Mouse (Mus musculus): ENCODE measurements around the gene Fzr1. TPM values are rescaled to one million over a fixed set of nuclear protein-coding genes. Genes with fewer than 3 reads are reported as not detected.

Fzr1 gene
- polyA plus RNA-seq, 1 experiment from 2014 or later = 98.8 TPM

GRCm38 (mm10) chr10:81346453-81347067 is 31.8 kb downstream of the Fzr1 start:
- Histone ChIP-seq H3K4me2 (replicated peaks) (peak overlapping the region; percentile 41), H3K9me3 (replicated peaks) (no peaks in the 10 kb centered on the region), H3K9ac (no peak overlapping the region), H3K27me3 (peaks cover 33% of the 10 kb centered on the region), H3K36me3 (peaks cover 13% of the 10 kb centered on the region), H3K27ac (replicated peaks) (0 out of 2 replicates have a peak overlapping the region, but pooled peaks have one; percentile 23), H3K4me1 (peaks cover 47% of the 10 kb centered on the region), H3K4me3 (replicated peaks) (peak overlapping the region; percentile 24)
- ATAC-seq (ENCODE audit: insufficient number of reproducible peaks, low FRiP score, low TSS enrichment, low read depth) = no peak
- WGBS = 14% methylated on average over 55 of the region's 55 CpGs

GRCm38 (mm10) chr10:81345162-81345534 is 33.2 kb downstream of the Fzr1 start:
- Histone ChIP-seq H3K27me3 (peaks cover 44% of the 10 kb centered on the region), H3K4me1 (peaks cover 47% of the 10 kb centered on the region), H3K4me3 (replicated peaks) (no peak overlapping the region), H3K36me3 (peaks cover 13% of the 10 kb centered on the region), H3K9ac (no peak overlapping the region), H3K9me3 (replicated peaks) (no peaks in the 10 kb centered on the region), H3K27ac (replicated peaks) (no peak overlapping the region), H3K4me2 (replicated peaks) (no peak overlapping the region)
- no peak for ATAC-seq (ENCODE audit: insufficient number of reproducible peaks, low FRiP score, low TSS enrichment, low read depth)
- 77% methylated on average over 4 of the region's 4 CpGs for WGBS

GRCm38 (mm10) chr10:81344421-81345161 is 33.7 kb downstream of the Fzr1 start:
- no peak for ATAC-seq (ENCODE audit: insufficient number of reproducible peaks, low FRiP score, low TSS enrichment, low read depth)
- no peaks in the 10 kb centered on the region for H3K9me3 ChIP-seq (replicated peaks)
- H3K9ac ChIP-seq = no peak overlapping the region
- H3K4me1 ChIP-seq = peaks cover 43% of the 10 kb centered on the region
- 49% methylated on average over 8 of the region's 8 CpGs for WGBS
- peaks cover 44% of the 10 kb centered on the region for H3K27me3 ChIP-seq
- H3K36me3 ChIP-seq = peaks cover 13% of the 10 kb centered on the region
- H3K4me3 ChIP-seq (replicated peaks) = no peak overlapping the region
- H3K4me2 ChIP-seq (replicated peaks) = no peak overlapping the region
- H3K27ac ChIP-seq (replicated peaks) = no peak overlapping the region

GRCm38 (mm10) chr10:81342686-81343505 is 35.4 kb downstream of the Fzr1 start, which contains the start of gene Gipc3:
Gene Gipc3, minus strand, starts transcription at chr10:81343266.
- Histone ChIP-seq H3K4me1 (peaks cover 29% of the 10 kb centered on the region), H3K9ac (peak within 1 kb of the TSS; percentile 24; the same call in 1 of the 2 replicates), H3K27me3 (peaks cover 51% of the 10 kb centered on the region), H3K27ac (replicated peaks) (no peak within 1 kb of the TSS), H3K4me2 (replicated peaks) (peak within 1 kb of the TSS; percentile 77), H3K4me3 (replicated peaks) (peak within 1 kb of the TSS; percentile 45), H3K9me3 (replicated peaks) (no peaks in the 10 kb centered on the region), H3K36me3 (peaks cover 12% of the 10 kb centered on the region)
- ATAC-seq (ENCODE audit: insufficient number of reproducible peaks, low FRiP score, low TSS enrichment, low read depth) = no peak
- 6% methylated on average over 57 of the region's 67 CpGs for WGBS

GRCm38 (mm10) chr10:81341333-81341949 is 36.9 kb downstream of the Fzr1 start:
- Histone ChIP-seq H3K9me3 (replicated peaks) (no peaks in the 10 kb centered on the region), H3K4me1 (peaks cover 20% of the 10 kb centered on the region), H3K4me2 (replicated peaks) (no peak overlapping the region), H3K4me3 (replicated peaks) (no peak overlapping the region), H3K27me3 (peaks cover 55% of the 10 kb centered on the region), H3K9ac (no peak overlapping the region), H3K36me3 (0 out of 2 replicates have a peak, but pooled peaks cover 5% of the 10 kb centered on the region), H3K27ac (replicated peaks) (no peak overlapping the region)
- no peak for ATAC-seq (ENCODE audit: insufficient number of reproducible peaks, low FRiP score, low TSS enrichment, low read depth)
- WGBS = 37% methylated on average over 16 of the region's 16 CpGs

- Histone ChIP-seq H3K9ac (no peak overlapping the region), H3K9me3 (replicated peaks) (no peaks in the 10 kb centered on the region), H3K4me3 (replicated peaks) (no peak overlapping the region), H3K4me2 (replicated peaks) (no peak overlapping the region), H3K36me3 (0 out of 2 replicates have a peak, but pooled peaks cover under 1% of the 10 kb centered on the region), H3K4me1 (peaks cover 25% of the 10 kb centered on the region), H3K27me3 (peaks cover 55% of the 10 kb centered on the region), H3K27ac (replicated peaks) (no peak overlapping the region)
- 35% methylated on average over 17 of the region's 17 CpGs for WGBS
- no peak for ATAC-seq (ENCODE audit: insufficient number of reproducible peaks, low FRiP score, low TSS enrichment, low read depth)
These were observed 37.6 kb downstream of the Fzr1 start for GRCm38 (mm10) chr10:81340551-81341332.

GRCm38 (mm10) chr10:81336558-81336957 is 41.8 kb downstream of the Fzr1 start:
- Histone ChIP-seq H3K36me3 (no peaks in the 10 kb centered on the region), H3K27me3 (peaks cover 35% of the 10 kb centered on the region), H3K27ac (replicated peaks) (peak overlapping the region; percentile 85), H3K4me3 (replicated peaks) (no peak overlapping the region), H3K4me1 (peaks cover 42% of the 10 kb centered on the region), H3K4me2 (replicated peaks) (peak overlapping the region; percentile 4; the same call in 1 of the 2 replicates), H3K9me3 (replicated peaks) (no peaks in the 10 kb centered on the region), H3K9ac (no peak overlapping the region)
- WGBS = 87% methylated on average over 4 of the region's 4 CpGs
- no peak for ATAC-seq (ENCODE audit: insufficient number of reproducible peaks, low FRiP score, low TSS enrichment, low read depth)

- H3K4me1 ChIP-seq = peaks cover 40% of the 10 kb centered on the region
- H3K4me2 ChIP-seq (replicated peaks) = peak overlapping the region; percentile 23
- no peaks in the 10 kb centered on the region for H3K36me3 ChIP-seq
- H3K27ac ChIP-seq (replicated peaks) = peak overlapping the region; percentile 86
- H3K27me3 ChIP-seq = peaks cover 26% of the 10 kb centered on the region
- H3K9me3 ChIP-seq (replicated peaks) = no peaks in the 10 kb centered on the region
- no peak overlapping the region for H3K9ac ChIP-seq
- WGBS = 39% methylated on average over 18 of the region's 19 CpGs
- peak; percentile 58 for ATAC-seq (ENCODE audit: insufficient number of reproducible peaks, low FRiP score, low TSS enrichment, low read depth)
- H3K4me3 ChIP-seq (replicated peaks) = no peak overlapping the region
These were observed 42.6 kb downstream of the Fzr1 start for GRCm38 (mm10) chr10:81335393-81336340.

- Histone ChIP-seq H3K27ac (replicated peaks) (peak overlapping the region; percentile 86; the same call in 1 of the 2 replicates), H3K4me1 (peaks cover 50% of the 10 kb centered on the region), H3K27me3 (peaks cover 24% of the 10 kb centered on the region), H3K9me3 (replicated peaks) (no peaks in the 10 kb centered on the region), H3K36me3 (no peaks in the 10 kb centered on the region), H3K4me3 (replicated peaks) (no peak overlapping the region), H3K4me2 (replicated peaks) (no peak overlapping the region), H3K9ac (no peak overlapping the region)
- ATAC-seq (ENCODE audit: insufficient number of reproducible peaks, low FRiP score, low TSS enrichment, low read depth) = no peak
- WGBS = 59% methylated on average over 11 of the region's 11 CpGs
These were observed 44.0 kb downstream of the Fzr1 start for GRCm38 (mm10) chr10:81334324-81334723.
